Comparison of ENCODE assay signal across 27 mouse cellular contexts in the genomic region with DNA sequence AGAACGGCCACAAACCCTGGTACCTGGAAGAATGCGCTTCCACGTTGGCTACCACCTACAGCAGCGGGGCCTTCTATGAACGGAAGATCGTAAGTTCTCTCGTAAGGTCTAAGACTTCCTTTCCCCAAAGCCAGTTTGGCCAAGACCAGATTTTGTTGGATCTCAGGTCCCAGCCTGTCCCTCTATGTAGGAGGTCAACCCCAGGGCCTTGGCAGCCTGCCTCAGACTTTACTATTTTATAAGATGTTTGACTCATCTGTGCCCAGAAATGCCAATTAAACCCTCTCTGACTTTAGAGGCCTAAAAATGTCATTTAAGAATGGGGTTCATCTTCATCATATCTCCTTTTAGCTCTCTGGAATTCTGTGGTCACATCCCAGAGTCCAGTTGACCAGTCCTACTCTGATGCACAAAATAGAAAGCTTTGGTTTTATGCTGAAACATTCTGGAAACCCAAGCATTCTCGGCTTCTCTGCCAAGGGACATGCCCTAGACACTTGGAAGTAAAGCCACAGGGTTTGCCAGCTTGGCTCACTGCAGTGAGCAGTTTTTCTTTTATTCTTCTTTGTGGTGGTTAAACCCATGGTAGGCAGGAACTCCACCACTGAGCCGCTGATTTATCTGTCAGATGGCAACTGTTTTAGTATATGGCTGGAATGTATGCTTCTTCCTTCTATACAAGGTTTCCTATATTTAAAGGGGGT.
DNase-seq lines count a peak whose midpoint lies in the region; ATAC-seq and TF ChIP-seq lines count a peak whose summit lies in the region.
"Had no signal": no experiment of that assay in that cellular context is flagged by ENCODE, and none has a peak within 500 bp of the region (broad histone marks: within the 10 kb centered on the region; RNA-seq: fewer than 3 reads in every experiment).

No protein-coding gene starts in this region.

- no peak for TF ChIP-seq CTCF in liver, postnatal 0 days (IDR thresholded peaks at IDR 0.05; ENCODE audit: low read depth)

- H3K36me3 ChIP-seq in embryonic facial prominence, embryonic 14.5 days (ENCODE audit: control insufficient read depth, insufficient read depth, low read length) = no peaks in the 10 kb centered on the region
- 0 out of 2 replicates have a peak, but pooled peaks cover 5% of the 10 kb centered on the region for H3K36me3 ChIP-seq in embryonic facial prominence, embryonic 10.5 days (replicated peaks)
- peaks cover 5% of the 10 kb centered on the region; the same call in 1 of the 2 replicates for H3K36me3 ChIP-seq in liver, postnatal 0 days (replicated peaks; ENCODE audit: insufficient read depth, low read length)
- no peaks in the 10 kb centered on the region for H3K36me3 ChIP-seq in intestine, embryonic 15.5 days
- H3K36me3 ChIP-seq: embryonic facial prominence, embryonic 15.5 days; forebrain, embryonic 10.5 days; heart, embryonic 15.5 days; hindbrain, embryonic 10.5 days; hindbrain, embryonic 13.5 days had no signal

- no peak overlapping the region for H3K9ac ChIP-seq in embryonic facial prominence, embryonic 14.5 days (ENCODE audit: low read depth, low read length)
- no peak overlapping the region for H3K9ac ChIP-seq in liver, postnatal 0 days (replicated peaks)
- no peak overlapping the region for H3K9ac ChIP-seq in intestine, embryonic 15.5 days
- H3K9ac ChIP-seq: embryonic facial prominence, embryonic 15.5 days; heart, embryonic 12.5 days; heart, embryonic 15.5 days; hindbrain, embryonic 13.5 days had no signal

- DNase-seq in embryonic facial prominence, embryonic 14.5 days (ENCODE audit: low spot score) = peak; percentile 38
- DNase-seq in embryonic facial prominence, embryonic 10.5 days (ENCODE audit: low spot score) = no peak
- DNase-seq in liver, postnatal 0 days = no peak
- DNase-seq in liver (no peak), adipocyte (ENCODE audit: low spot score) (peak; percentile 32)
- no peak for DNase-seq in kidney, adult 9 months
- DNase-seq: adrenal gland, adult 8-10 months; adrenal gland, postnatal 25 days; cerebellum, adult 11-12 months; cerebellum, adult 8-10 months; cerebellum, postnatal 10 days; cerebellum, postnatal 36 days; embryo, embryonic 11 days; gastrocnemius, postnatal 25 days; heart, postnatal 10 days; heart, postnatal 36 days had no signal

- 92% methylated on average over 9 of the region's 9 CpGs for WGBS in embryonic facial prominence, embryonic 14.5 days
- WGBS in embryonic facial prominence, embryonic 10.5 days = 96% methylated on average over 9 of the region's 9 CpGs
- 86% methylated on average over 9 of the region's 9 CpGs for WGBS in liver, postnatal 0 days (ENCODE audit: insufficient replicate concordance)
- 94% methylated on average over 9 of the region's 9 CpGs for WGBS in intestine, embryonic 15.5 days

- TF ChIP-seq EP300 in liver, postnatal 0 days (IDR thresholded peaks at IDR 0.05; ENCODE audit: low read depth) = no peak

- no peaks in the 10 kb centered on the region for H3K27me3 ChIP-seq in embryonic facial prominence, embryonic 14.5 days (replicated peaks; ENCODE audit: control insufficient read depth, insufficient read depth, low read length)
- H3K27me3 ChIP-seq in embryonic facial prominence, embryonic 10.5 days (replicated peaks; ENCODE audit: low read depth, poor library complexity, severe bottlenecking) = no peaks in the 10 kb centered on the region
- no peaks in the 10 kb centered on the region for H3K27me3 ChIP-seq in liver, postnatal 0 days (ENCODE audit: insufficient read depth, low read length)
- H3K27me3 ChIP-seq in intestine, embryonic 15.5 days (replicated peaks) = no peaks in the 10 kb centered on the region
- H3K27me3 ChIP-seq: heart, embryonic 15.5 days had no signal

- no peak overlapping the region for H3K4me3 ChIP-seq in embryonic facial prominence, embryonic 14.5 days (ENCODE audit: low read depth, low read length)
- H3K4me3 ChIP-seq in embryonic facial prominence, embryonic 10.5 days = no peak overlapping the region
- H3K4me3 ChIP-seq in liver, postnatal 0 days (ENCODE audit: low read depth, low read length) = no peak overlapping the region
- no peak overlapping the region for H3K4me3 ChIP-seq in intestine, embryonic 15.5 days (replicated peaks)
- H3K4me3 ChIP-seq: embryonic facial prominence, embryonic 15.5 days; erythroblast, embryonic 14.5 days; forebrain, embryonic 10.5 days; heart, embryonic 12.5 days; heart, embryonic 15.5 days; hindbrain, embryonic 10.5 days; hindbrain, embryonic 13.5 days had no signal

- no peak overlapping the region for H3K4me2 ChIP-seq in embryonic facial prominence, embryonic 14.5 days (ENCODE audit: low read depth, low read length)
- no peak overlapping the region for H3K4me2 ChIP-seq in liver, postnatal 0 days (ENCODE audit: low read depth, low read length)
- H3K4me2 ChIP-seq in intestine, embryonic 15.5 days (replicated peaks) = no peak overlapping the region
- H3K4me2 ChIP-seq: embryonic facial prominence, embryonic 15.5 days; heart, embryonic 12.5 days; heart, embryonic 15.5 days; hindbrain, embryonic 13.5 days had no signal

- peaks cover 9% of the 10 kb centered on the region for H3K4me1 ChIP-seq in embryonic facial prominence, embryonic 14.5 days (ENCODE audit: control insufficient read depth, insufficient read depth, low read length)
- peaks cover 20% of the 10 kb centered on the region for H3K4me1 ChIP-seq in embryonic facial prominence, embryonic 10.5 days
- no peaks in the 10 kb centered on the region for H3K4me1 ChIP-seq in liver, postnatal 0 days (ENCODE audit: insufficient read depth)
- no peaks in the 10 kb centered on the region for H3K4me1 ChIP-seq in intestine, embryonic 15.5 days (replicated peaks)
- H3K4me1 ChIP-seq: heart, embryonic 15.5 days had no signal

- no peak overlapping the region for H3K27ac ChIP-seq in embryonic facial prominence, embryonic 14.5 days (replicated peaks; ENCODE audit: low read depth, low read length)
- H3K27ac ChIP-seq in embryonic facial prominence, embryonic 10.5 days (replicated peaks) = no peak overlapping the region
- H3K27ac ChIP-seq in liver, postnatal 0 days (ENCODE audit: low read depth) = peak overlapping the region; percentile 81
- no peak overlapping the region for H3K27ac ChIP-seq in intestine, embryonic 15.5 days
- H3K27ac ChIP-seq: embryonic facial prominence, embryonic 15.5 days; forebrain, embryonic 10.5 days; heart, embryonic 15.5 days; hindbrain, embryonic 10.5 days; hindbrain, embryonic 13.5 days had no signal

- no peaks in the 10 kb centered on the region for H3K9me3 ChIP-seq in embryonic facial prominence, embryonic 14.5 days (ENCODE audit: control insufficient read depth, low read length)
- no peaks in the 10 kb centered on the region for H3K9me3 ChIP-seq in embryonic facial prominence, embryonic 10.5 days
- H3K9me3 ChIP-seq in liver, postnatal 0 days (ENCODE audit: low read length) = no peaks in the 10 kb centered on the region
- no peaks in the 10 kb centered on the region for H3K9me3 ChIP-seq in intestine, embryonic 15.5 days
- H3K9me3 ChIP-seq: embryonic facial prominence, embryonic 15.5 days; forebrain, embryonic 10.5 days; heart, embryonic 15.5 days; hindbrain, embryonic 10.5 days; hindbrain, embryonic 13.5 days had no signal

- ATAC-seq in embryonic facial prominence, embryonic 14.5 days (ENCODE audit: low read depth) = no peak
- ATAC-seq in liver, postnatal 0 days = no peak
- ATAC-seq in intestine, embryonic 15.5 days = no peak
- ATAC-seq: forebrain, embryonic 14.5 days; hindbrain, embryonic 16.5 days; intestine, embryonic 16.5 days had no signal

Comparison
In these comparisons a context has a peak if more than half of its experiments do, and no peak if none do; other contexts are left out.
1. DNase-seq: peak in embryonic facial prominence, embryonic 14.5 days (single experiment) and adipocyte (single experiment); none in embryonic facial prominence, embryonic 10.5 days (single experiment), liver, postnatal 0 days (single experiment), liver (single experiment) and kidney, adult 9 months (single experiment).